Mouse (Mus musculus) liver, embryonic 14.5 days (tissue): ENCODE data around the gene Gm37240. TPM values are rescaled to one million over a fixed set of nuclear protein-coding genes. Genes with fewer than 3 reads are reported as not detected.

ENCODE experiments used
- ATAC-seq: fragments of 200-750 bp; cut with Nextera tagmentation; 2 replicates; pipeline ENCODE4 v1.8.0; 2017; ENCODE audit warnings: moderate number of reproducible peaks, mild to moderate bottlenecking, moderate library complexity; ENCODE audit not compliant: insufficient read depth
- DNase-seq, 3 experiments: peaks; one replicate each; pipeline ENCODE4 v3.0.0-alpha.2; 2012 to 2013; ENCODE audit warnings: low read depth in 3 of 3, low spot score in 3 of 3
- H3K27ac ChIP-seq: fragments of 300-500 bp; sonication (generic); 2 replicates; pipeline ENCODE4 v1.5.1; 2014; ENCODE audit warnings: moderate library complexity, mild to moderate bottlenecking, control low read depth, inconsistent platforms
- H3K27me3 ChIP-seq: fragments of 300-500 bp; sonication (generic); 2 replicates; pipeline ENCODE4 v1.6.1; 2014; ENCODE audit warnings: mild to moderate bottlenecking, low read length, moderate library complexity; ENCODE audit not compliant: control insufficient read depth, insufficient read depth
- H3K36me3 ChIP-seq: fragments of 300-500 bp; sonication (generic); replicated peaks from 2 replicates; pipeline ENCODE4 v1.6.1; 2014; ENCODE audit warnings: low read depth; ENCODE audit not compliant: control insufficient read depth, insufficient read depth
- H3K4me1 ChIP-seq, 2 experiments: fragments of 200-500 bp in 1 of 2; fragments of 300-500 bp in 1 of 2; sonication (generic) in 1 of 2; replicated peaks; 2 replicates each; pipeline ENCODE4 v1.6.1; 2012 to 2014; ENCODE audit warnings: antibody characterized with exemption in 1 of 2, inconsistent platforms in 1 of 2, low read length in 1 of 2; ENCODE audit not compliant: control insufficient read depth in 2 of 2, insufficient read depth in 2 of 2
- H3K4me2 ChIP-seq: fragments of 300-500 bp; sonication (generic); 2 replicates; pipeline ENCODE4 v1.6.1; 2014; ENCODE audit warnings: low read depth, mild to moderate bottlenecking, control low read depth, moderate library complexity
- H3K4me3 ChIP-seq, 2 experiments: fragments of 200-500 bp in 1 of 2; fragments of 300-500 bp in 1 of 2; sonication (generic) in 1 of 2; 2 replicates each; pipeline ENCODE4 v1.5.1; 2012 to 2014; ENCODE audit warnings: low read depth in 2 of 2, low read length in 2 of 2, mild to moderate bottlenecking in 2 of 2, control low read depth in 1 of 2, inconsistent platforms in 1 of 2, moderate library complexity in 1 of 2; ENCODE audit not compliant: insufficient read depth in 1 of 2
- H3K9ac ChIP-seq: fragments of 300-500 bp; sonication (generic); replicated peaks from 2 replicates; pipeline ENCODE4 v1.6.1; 2014; ENCODE audit warnings: mild to moderate bottlenecking, control low read depth, moderate library complexity
- H3K9me3 ChIP-seq: fragments of 300-500 bp; sonication (generic); 2 replicates; pipeline ENCODE4 v1.6.1; 2016; ENCODE audit warnings: low read length, mixed read lengths; ENCODE audit not compliant: control insufficient read depth
- CTCF ChIP-seq: IDR thresholded peaks from 2 replicates; pipeline ENCODE4 v1.5.1; 2016; ENCODE audit warnings: antibody characterized with exemption, low read depth, control low read depth
- EP300 ChIP-seq: IDR thresholded peaks from 2 replicates; pipeline ENCODE4 v1.6.1; 2016; ENCODE audit warnings: antibody characterized with exemption, low read depth
- WGBS: fragments of 180-500 bp; shearing (Covaris S2); extraction: QIAGEN DNeasy Blood & Tissue Kit; methylation state at CpG from one replicate; pipeline ENCODE4 v1.1.7; 2014; ENCODE audit not compliant: insufficient replicate concordance; 5-methylcytosine and 5-hydroxymethylcytosine counted together
- polyA plus RNA-seq, 2 experiments: library from polyadenylated mRNA; depleted of rRNA in 1 of 2; stranded (reverse) in 1 of 2; unstranded in 1 of 2; fragments of >200 nt; fragmentation: Nextera tagmentation in 1 of 2; extraction: Ambion mirVana in 1 of 2; gene quantifications; 2 replicates each; pipeline versions ENCODE4 v1.2.1 to v1.2.3; 2012 to 2014

Gene Gm37240
- polyA plus RNA-seq, 2 experiments = 0.03 to 0.30 TPM

DNA sequence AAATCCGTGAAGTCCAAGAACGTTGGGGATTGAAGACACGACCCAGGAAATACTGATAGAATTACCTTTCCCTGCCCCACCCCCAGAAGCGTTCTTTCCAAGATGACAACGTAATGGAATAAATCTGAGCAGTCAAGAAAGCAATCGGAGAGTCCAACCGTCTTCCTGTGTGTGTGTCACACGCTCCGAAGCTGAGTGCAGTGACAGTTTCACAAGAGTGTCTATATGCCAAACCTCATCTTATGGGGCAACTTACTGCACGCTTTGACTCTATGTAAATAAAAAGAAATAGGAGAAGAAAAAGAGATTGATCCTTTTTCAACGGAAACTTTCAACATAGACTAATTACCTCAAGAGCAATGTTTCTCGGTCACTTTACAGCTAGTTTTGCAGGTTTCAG lies 715.2 kb downstream of the Gm37240 start:
- H3K9ac ChIP-seq = no peak overlapping the region
- H3K4me2 ChIP-seq = no peak overlapping the region
- peaks cover 0 to 4% of the 10 kb centered on the region in 2 experiments; a peak in 1 of 4 replicates for H3K4me1 ChIP-seq
- TF ChIP-seq CTCF (no peak), EP300 (no peak)
- DNase-seq = no peak
- H3K4me3 ChIP-seq = no peak overlapping the region
- H3K9me3 ChIP-seq = no peaks in the 10 kb centered on the region
- H3K36me3 ChIP-seq = no peaks in the 10 kb centered on the region
- 71% methylated on average over 12 of the region's 12 CpGs for WGBS
- no peak for ATAC-seq
- no peak overlapping the region for H3K27ac ChIP-seq
- H3K27me3 ChIP-seq = no peaks in the 10 kb centered on the region

- H3K36me3 ChIP-seq = no peaks in the 10 kb centered on the region
- no peaks in the 10 kb centered on the region for H3K9me3 ChIP-seq
- no peak overlapping the region for H3K4me2 ChIP-seq
- no peak overlapping the region for H3K4me3 ChIP-seq
- no peaks in the 10 kb centered on the region for H3K27me3 ChIP-seq
- ATAC-seq = no peak
- H3K9ac ChIP-seq = no peak overlapping the region
- no peak for TF ChIP-seq CTCF
- TF ChIP-seq EP300 = no peak
- WGBS = 66% methylated on average over 2 of the region's 2 CpGs
- no peak for DNase-seq
- no peak overlapping the region for H3K27ac ChIP-seq
- H3K4me1 ChIP-seq = peaks cover 0 to 1% of the 10 kb centered on the region in 2 experiments; a peak in 1 of 4 replicates
Measured at GRCm38 (mm10) chr3:85168816-85169215, 718.5 kb downstream of the Gm37240 start.

- H3K4me1 ChIP-seq = no peaks in the 10 kb centered on the region
- no peak for DNase-seq
- H3K27ac ChIP-seq = no peak overlapping the region
- H3K4me2 ChIP-seq = no peak overlapping the region
- H3K9ac ChIP-seq = no peak overlapping the region
- WGBS = 3% methylated on average over 1 of the region's 1 CpGs
- no peak overlapping the region for H3K4me3 ChIP-seq
- ATAC-seq = no peak
- no peaks in the 10 kb centered on the region for H3K9me3 ChIP-seq
- H3K27me3 ChIP-seq = no peaks in the 10 kb centered on the region
- TF ChIP-seq CTCF (no peak), EP300 (no peak)
- H3K36me3 ChIP-seq = no peaks in the 10 kb centered on the region
Measured at GRCm38 (mm10) chr3:85164931-85165330, 722.4 kb downstream of the Gm37240 start.

GRCm38 (mm10) chr3:85163396-85163795 lies 723.9 kb downstream of the Gm37240 start:
- 58% methylated on average over 5 of the region's 5 CpGs for WGBS

DNA sequence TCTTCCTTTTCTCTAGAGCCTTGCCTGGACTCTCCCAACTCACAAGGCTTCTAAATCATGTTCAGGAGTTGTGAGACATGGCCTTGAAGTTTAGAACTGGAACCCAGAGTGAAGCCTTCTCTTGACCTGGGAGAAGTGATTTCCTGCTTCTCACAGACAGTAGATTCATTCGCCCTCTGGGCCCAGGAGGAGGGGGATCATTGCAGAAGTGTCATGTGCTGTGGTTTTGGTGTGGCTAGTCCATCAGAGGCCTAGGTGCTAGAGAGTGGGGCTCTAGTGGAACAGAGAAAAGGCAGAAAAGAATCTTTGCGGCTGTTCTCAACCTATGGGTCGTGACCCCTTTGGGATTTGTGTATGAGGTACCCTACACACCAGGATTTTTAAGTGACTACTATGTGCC lies 724.9 kb downstream of the Gm37240 start:
- DNase-seq (no peak), ATAC-seq (no peak)
- WGBS = 39% methylated on average over 3 of the region's 3 CpGs
- H3K9ac ChIP-seq = no peak overlapping the region
- H3K4me3 ChIP-seq = no peak overlapping the region
- H3K27me3 ChIP-seq = no peaks in the 10 kb centered on the region
- H3K4me2 ChIP-seq = no peak overlapping the region
- H3K9me3 ChIP-seq = no peaks in the 10 kb centered on the region
- H3K4me1 ChIP-seq = no peaks in the 10 kb centered on the region
- no peak overlapping the region for H3K27ac ChIP-seq
- H3K36me3 ChIP-seq = no peaks in the 10 kb centered on the region
- no peak for TF ChIP-seq EP300
- no peak for TF ChIP-seq CTCF

More at GRCm38 (mm10) chr3:85163396-85163795, 723.9 kb downstream of the Gm37240 start:
- no peak for DNase-seq
- H3K9ac ChIP-seq = no peak overlapping the region
- H3K4me3 ChIP-seq = no peak overlapping the region
- no peak for ATAC-seq
- no peaks in the 10 kb centered on the region for H3K36me3 ChIP-seq
- no peaks in the 10 kb centered on the region for H3K27me3 ChIP-seq
- no peaks in the 10 kb centered on the region for H3K4me1 ChIP-seq
- no peak overlapping the region for H3K27ac ChIP-seq
- TF ChIP-seq EP300 (no peak), CTCF (no peak)
- H3K4me2 ChIP-seq = no peak overlapping the region
- H3K9me3 ChIP-seq = no peaks in the 10 kb centered on the region
